ENCODE assay signal across 8 mouse cellular contexts in genomic region chr7:45103652-45104180, GRCm38 (mm10). TPM values are rescaled to one million over a fixed set of nuclear protein-coding genes. Genes with fewer than 3 reads are reported as not detected.
A peak's percentile ranks its signal among the peaks of the same experiment; 100 is the strongest.
DNase-seq lines count a peak whose midpoint lies in the region; ATAC-seq and TF ChIP-seq lines count a peak whose summit lies in the region.

Gene Fcgrt, minus strand, starts transcription at chr7:45103851.

- no peak within 1 kb of the TSS for H3K4me2 ChIP-seq in hindbrain, embryonic 13.5 days

- intact Hi-C loops in gastrocnemius, adult 2 months (cut with DNase I) = loop anchor here (2.0 kb wide), 1 partner anchor 21 kb away; no protein-coding TSS in a partner anchor

- TF ChIP-seq CTCF in bone marrow, adult 2 months (IDR thresholded peaks at IDR 0.05; ENCODE audit: control insufficient read depth, insufficient read depth, low read length) = no peak
- TF ChIP-seq CTCF in gastrocnemius, adult 2 months (IDR thresholded peaks at IDR 0.05) = no peak
- no peak for TF ChIP-seq CTCF in small intestine, adult 2 months (IDR thresholded peaks at IDR 0.05; ENCODE audit: extremely low read depth, insufficient read length, insufficient replicate concordance, low read depth, low read length)

- TF ChIP-seq POLR2A in bone marrow, adult 2 months (IDR thresholded peaks at IDR 0.05; ENCODE audit: borderline replicate concordance, control insufficient read depth, low read depth, low read length) = 0 out of 2 replicates have a peak, but pooled peaks have one; percentile 30
- TF ChIP-seq POLR2A in small intestine, adult 2 months (IDR thresholded peaks at IDR 0.05; ENCODE audit: low read depth, low read length) = peak; percentile 60

- ATAC-seq in hindbrain, embryonic 13.5 days (ENCODE audit: low FRiP score) = no peak

- no peaks in the 10 kb centered on the region for H3K27me3 ChIP-seq in hindbrain, embryonic 13.5 days
- no peaks in the 10 kb centered on the region for H3K27me3 ChIP-seq in small intestine, adult 2 months (ENCODE audit: control insufficient read depth, insufficient read depth, low read length)

- peak within 1 kb of the TSS; percentile 22 for H3K4me3 ChIP-seq in bone marrow, adult 2 months (replicated peaks; ENCODE audit: control insufficient read depth, low read depth, low read length)
- H3K4me3 ChIP-seq in gastrocnemius, adult 2 months = peak within 1 kb of the TSS; percentile 72
- peak within 1 kb of the TSS; percentile 9; the same call in 1 of the 2 replicates for H3K4me3 ChIP-seq in hindbrain, embryonic 13.5 days
- H3K4me3 ChIP-seq in small intestine, adult 2 months (ENCODE audit: low read depth, low read length) = peak within 1 kb of the TSS; percentile 64

- H3K36me3 ChIP-seq in hindbrain, embryonic 13.5 days = no peaks in the 10 kb centered on the region
- H3K36me3 ChIP-seq in small intestine, adult 2 months (ENCODE audit: control insufficient read depth, insufficient read depth, low read length) = 0 out of 2 replicates have a peak, but pooled peaks cover 2% of the 10 kb centered on the region

- DNase-seq in Muller cell, postnatal 12 days (ENCODE audit: inconsistent ontology term) = peak; percentile 89
- peak; percentile 96 for DNase-seq in gastrocnemius, adult 2 months
- peak in 1 of 2 experiments; percentile 45 for DNase-seq in layer of hippocampus, postnatal 36 days
- DNase-seq in lung, postnatal 25 days (ENCODE audit: low spot score) = peak; percentile 98
- no peak for DNase-seq in embryo, embryonic 9.5 days (ENCODE audit: extremely low spot score)

- H3K9ac ChIP-seq in hindbrain, embryonic 13.5 days = peak within 1 kb of the TSS; percentile 24; the same call in 1 of the 2 replicates

- H3K27ac ChIP-seq in bone marrow, adult 2 months (ENCODE audit: control insufficient read depth, insufficient read depth, low read depth, low read length, poor library complexity) = peak within 1 kb of the TSS; percentile 24
- H3K27ac ChIP-seq in gastrocnemius, adult 2 months = peak within 1 kb of the TSS; percentile 94
- no peak within 1 kb of the TSS for H3K27ac ChIP-seq in hindbrain, embryonic 13.5 days
- H3K27ac ChIP-seq in small intestine, adult 2 months (ENCODE audit: insufficient read depth, low read depth, low read length) = peak within 1 kb of the TSS; percentile 82

- WGBS in bone marrow, adult 2 months = 15% methylated on average over 7 of the region's 7 CpGs
- WGBS in hindbrain, embryonic 13.5 days = 76% methylated on average over 7 of the region's 7 CpGs
- WGBS in small intestine, adult 2 months = 5% methylated on average over 7 of the region's 7 CpGs

- H3K9me3 ChIP-seq in hindbrain, embryonic 13.5 days = no peaks in the 10 kb centered on the region

- H3K4me1 ChIP-seq in bone marrow, adult 2 months (ENCODE audit: control insufficient read depth, insufficient read depth, low read length) = no peaks in the 10 kb centered on the region; the same call in 1 of the 2 replicates
- peaks cover 4% of the 10 kb centered on the region; the same call in 1 of the 2 replicates for H3K4me1 ChIP-seq in hindbrain, embryonic 13.5 days (replicated peaks)
- peaks cover 31% of the 10 kb centered on the region for H3K4me1 ChIP-seq in small intestine, adult 2 months (ENCODE audit: control insufficient read depth, insufficient read depth, insufficient read length, low read length)

RNA-seq across cellular contexts. Expression of gene Fcgrt, which starts in this region (rescaled TPM):
- polyA plus RNA-seq in bone marrow, adult 2 months (2011; ENCODE audit: insufficient read depth, insufficient read length, low replicate concordance, missing spikeins) = 13.9 and 19.1 TPM in 2 replicates
- 10 to 100 TPM; 33.6 to 38.5 TPM for total RNA-seq in gastrocnemius, adult 2 months (2021)
- polyA plus RNA-seq in hindbrain, embryonic 13.5 days (2015; fragmentation: Nextera tagmentation; extraction: Ambion mirVana) = 26.9 and 28.3 TPM in 2 replicates
- 10 to 100 TPM; 16.7 to 18.5 TPM for total RNA-seq in layer of hippocampus, postnatal 36 days (2021)
- polyA plus RNA-seq in small intestine, adult 2 months (2012; rRNA removed) = 47.9 and 78.3 TPM in 2 replicates

Comparison
In these comparisons a context has a peak if more than half of its experiments do, and no peak if none do; other contexts are left out.
1. H3K4me3 ChIP-seq: peak in every context shown above with its lines; median percentile 72 in gastrocnemius, adult 2 months; 64 in small intestine, adult 2 months; 22 in bone marrow, adult 2 months; 9 in hindbrain, embryonic 13.5 days.